Mouse (Mus musculus) embryonic facial prominence, embryonic 11.5 days (tissue): ENCODE results near the gene Nlrc5. TPM values are rescaled to one million over a fixed set of nuclear protein-coding genes. Genes with fewer than 3 reads are reported as not detected.

Source experiments
- ATAC-seq: fragments of 200-750 bp; cut with Nextera tagmentation; replicated peaks from 2 replicates; pipeline ENCODE4 v1.8.0; 2017; ENCODE audit warnings: low read depth; ENCODE audit not compliant: insufficient number of reproducible peaks, low FRiP score, low TSS enrichment
- DNase-seq: peaks from one replicate; pipeline ENCODE4 v3.0.0-alpha.2; 2015; ENCODE audit warnings: low spot score
- H3K27ac ChIP-seq: fragments of 300-500 bp; sonication (generic); replicated peaks from 2 replicates; pipeline ENCODE4 v1.5.1; 2014; ENCODE audit warnings: mild to moderate bottlenecking, low read depth, low read length, control low read depth
- H3K27me3 ChIP-seq: fragments of 300-500 bp; sonication (generic); 2 replicates; pipeline ENCODE4 v1.6.1; 2014; ENCODE audit warnings: mild to moderate bottlenecking, low read length, moderate library complexity, mixed read lengths; ENCODE audit not compliant: control insufficient read depth, insufficient read depth
- H3K36me3 ChIP-seq: fragments of 300-500 bp; sonication (generic); replicated peaks from 2 replicates; pipeline ENCODE4 v1.6.1; 2014; ENCODE audit warnings: low read depth, mild to moderate bottlenecking, low read length, moderate library complexity, mixed read lengths; ENCODE audit not compliant: control insufficient read depth, insufficient read depth
- H3K4me1 ChIP-seq: fragments of 300-500 bp; sonication (generic); 2 replicates; pipeline ENCODE4 v1.6.1; 2014; ENCODE audit warnings: low read length, mixed read lengths; ENCODE audit not compliant: control insufficient read depth, insufficient read depth
- H3K4me2 ChIP-seq: fragments of 300-500 bp; sonication (generic); 2 replicates; pipeline ENCODE4 v1.6.1; 2014; ENCODE audit warnings: low read depth, mild to moderate bottlenecking, control low read depth, low read length, moderate library complexity
- H3K4me3 ChIP-seq: fragments of 300-500 bp; sonication (generic); 2 replicates; pipeline ENCODE4 v1.5.1; 2014; ENCODE audit warnings: low read depth, low read length, control low read depth
- H3K9ac ChIP-seq: fragments of 300-500 bp; sonication (generic); replicated peaks from 2 replicates; pipeline ENCODE4 v1.6.1; 2014; ENCODE audit warnings: mild to moderate bottlenecking, control low read depth, low read length
- H3K9me3 ChIP-seq: fragments of 300-500 bp; sonication (generic); replicated peaks from 2 replicates; pipeline ENCODE4 v1.6.1; 2016; ENCODE audit warnings: mild to moderate bottlenecking, low read length, inconsistent platforms, mixed read lengths; ENCODE audit not compliant: control insufficient read depth
- WGBS: fragments of 180-500 bp; shearing (Covaris S2); extraction: QIAGEN DNeasy Blood & Tissue Kit; methylation state at CpG from one replicate; pipeline ENCODE4 v1.1.7; 2014; 5-methylcytosine and 5-hydroxymethylcytosine counted together
- polyA plus RNA-seq: library from polyadenylated mRNA; unstranded; fragments of >200 nt; fragmentation: Nextera tagmentation; extraction: Ambion mirVana; gene quantifications from 2 replicates; pipeline ENCODE4 v1.2.1, GENCODE M21; 2014

Nlrc5 gene
- polyA plus RNA-seq, 1 experiment from 2014 or later = 0.14 TPM

DNA sequence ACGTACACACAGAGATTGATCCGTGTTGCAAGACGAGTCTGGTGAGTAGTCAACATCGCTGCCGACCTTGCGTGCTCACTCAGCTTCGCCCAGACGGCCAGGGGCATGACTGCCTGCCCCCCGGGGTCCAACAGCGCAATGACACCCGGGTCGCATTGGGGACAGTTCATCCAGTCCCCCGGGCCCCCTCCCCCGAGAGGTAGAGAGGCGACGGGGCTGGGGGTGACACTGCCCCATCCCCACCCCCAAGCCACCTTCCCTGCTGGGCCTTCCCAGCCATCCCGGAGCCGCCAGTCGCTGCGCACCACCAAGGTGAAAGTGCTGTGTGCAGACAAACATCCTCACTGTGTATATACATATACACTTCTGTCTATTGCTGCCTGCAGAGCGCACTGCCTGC is 39.3 kb downstream of the Nlrc5 start:
- 83% methylated on average over 21 of the region's 21 CpGs for WGBS
- Histone ChIP-seq H3K4me2 (no peak overlapping the region), H3K36me3 (no peaks in the 10 kb centered on the region), H3K9me3 (no peaks in the 10 kb centered on the region), H3K9ac (no peak overlapping the region), H3K27me3 (no peaks in the 10 kb centered on the region), H3K27ac (no peak overlapping the region), H3K4me1 (no peaks in the 10 kb centered on the region), H3K4me3 (no peak overlapping the region)
- DNase-seq (no peak), ATAC-seq (no peak)

DNA sequence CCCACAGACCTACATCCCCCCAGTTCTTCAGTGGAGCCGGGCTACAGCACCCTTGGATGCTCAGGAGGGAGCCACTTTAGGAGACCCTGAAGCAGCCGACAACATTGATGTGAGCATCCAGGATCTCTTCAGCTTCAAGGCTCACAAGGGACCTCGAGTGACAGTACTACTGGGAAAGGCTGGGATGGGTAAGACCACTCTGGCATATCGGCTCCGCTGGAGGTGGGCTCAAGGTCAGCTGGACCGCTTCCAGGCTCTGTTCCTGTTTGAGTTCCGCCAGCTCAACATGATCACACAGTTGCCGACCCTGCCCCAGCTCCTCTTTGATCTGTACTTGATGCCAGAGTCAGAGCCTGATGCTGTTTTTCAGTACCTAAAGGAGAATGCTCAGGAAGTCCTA is 41.6 kb downstream of the Nlrc5 start:
- no peaks in the 10 kb centered on the region for H3K36me3 ChIP-seq
- H3K9me3 ChIP-seq = no peaks in the 10 kb centered on the region
- H3K27ac ChIP-seq = no peak overlapping the region
- whole genome bisulfite sequencing = 74% methylated on average over 8 of the region's 8 CpGs
- H3K9ac ChIP-seq = no peak overlapping the region
- ATAC-seq (no peak), DNase-seq (no peak)
- no peak overlapping the region for H3K4me2 ChIP-seq
- H3K4me3 ChIP-seq = no peak overlapping the region
- H3K27me3 ChIP-seq = no peaks in the 10 kb centered on the region
- no peaks in the 10 kb centered on the region for H3K4me1 ChIP-seq

DNA sequence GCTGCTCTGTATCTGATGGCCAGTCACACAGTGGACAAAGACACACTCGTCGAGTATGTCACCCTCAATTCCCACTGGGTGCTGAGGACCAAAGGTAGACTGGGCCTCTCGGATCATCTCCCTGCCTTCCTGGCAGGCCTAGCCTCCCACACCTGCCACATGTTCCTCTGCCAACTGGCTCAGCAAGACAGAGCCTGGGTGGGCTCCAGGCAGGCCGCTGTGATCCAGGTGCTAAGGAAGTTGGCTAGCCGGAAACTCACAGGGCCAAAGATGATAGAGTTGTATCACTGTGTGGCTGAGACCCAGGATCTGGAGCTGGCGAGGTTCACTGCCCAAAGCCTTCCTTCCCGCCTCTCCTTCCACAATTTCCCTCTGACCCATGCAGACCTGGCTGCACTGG is 42.7 kb downstream of the Nlrc5 start:
- H3K27me3 ChIP-seq = no peaks in the 10 kb centered on the region
- no peaks in the 10 kb centered on the region for H3K4me1 ChIP-seq
- 82% methylated on average over 7 of the region's 7 CpGs for whole genome bisulfite sequencing
- H3K9ac ChIP-seq = no peak overlapping the region
- no peak overlapping the region for H3K4me2 ChIP-seq
- no peak overlapping the region for H3K4me3 ChIP-seq
- ATAC-seq (no peak), DNase-seq (no peak)
- no peaks in the 10 kb centered on the region for H3K9me3 ChIP-seq
- H3K36me3 ChIP-seq = no peaks in the 10 kb centered on the region
- H3K27ac ChIP-seq = no peak overlapping the region

DNA sequence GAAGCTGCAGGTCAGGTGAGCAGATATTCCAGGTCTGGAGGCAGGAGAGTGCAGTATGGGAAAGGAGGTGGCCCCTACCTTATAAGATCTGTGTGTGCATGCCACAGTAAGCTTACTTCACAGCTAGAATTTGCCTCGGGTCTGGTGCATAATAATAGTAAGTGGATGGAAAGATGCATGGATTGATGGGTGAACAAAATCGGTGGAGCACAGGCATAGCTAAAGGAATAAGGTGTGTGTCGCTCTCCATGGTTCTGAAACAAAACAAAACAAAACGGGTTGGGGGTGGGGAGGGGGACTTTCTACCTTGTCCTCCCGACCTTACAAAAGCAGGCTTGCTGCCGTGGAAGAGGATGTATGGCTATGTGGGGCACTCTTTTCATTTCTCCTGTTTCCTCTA is 47.9 kb downstream of the Nlrc5 start:
- Histone ChIP-seq H3K36me3 (no peaks in the 10 kb centered on the region), H3K27me3 (no peaks in the 10 kb centered on the region), H3K4me2 (no peak overlapping the region), H3K27ac (no peak overlapping the region), H3K9ac (no peak overlapping the region), H3K4me1 (no peaks in the 10 kb centered on the region), H3K9me3 (no peaks in the 10 kb centered on the region), H3K4me3 (no peak overlapping the region)
- WGBS = 7% methylated on average over 6 of the region's 6 CpGs
- ATAC-seq (no peak), DNase-seq (peak; percentile 63)

DNA sequence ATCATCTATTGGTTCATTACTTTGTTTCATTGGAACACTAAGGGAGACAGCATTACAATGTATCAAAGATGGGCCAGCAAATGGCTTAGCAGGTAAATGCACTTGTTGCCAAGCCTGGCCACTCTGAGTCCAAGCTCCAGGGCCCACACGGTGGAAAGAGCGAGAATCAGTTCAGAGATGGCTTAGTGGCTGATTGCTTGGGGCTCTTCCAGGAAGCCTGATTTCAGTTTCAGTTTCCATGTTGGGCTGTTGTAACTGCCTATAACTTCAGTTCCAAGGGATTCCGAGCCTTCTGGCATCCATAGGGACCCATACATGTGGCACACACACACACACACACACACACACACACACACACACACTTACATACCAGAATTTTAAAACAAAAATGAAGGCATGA is 51.1 kb downstream of the Nlrc5 start:
- ATAC-seq (no peak), DNase-seq (no peak)
- no peak overlapping the region for H3K4me3 ChIP-seq
- H3K9me3 ChIP-seq = no peaks in the 10 kb centered on the region
- 82% methylated on average over 3 of the region's 3 CpGs for WGBS
- no peak overlapping the region for H3K9ac ChIP-seq
- no peak overlapping the region for H3K4me2 ChIP-seq
- H3K36me3 ChIP-seq = no peaks in the 10 kb centered on the region
- H3K27me3 ChIP-seq = no peaks in the 10 kb centered on the region
- H3K4me1 ChIP-seq = no peaks in the 10 kb centered on the region
- no peak overlapping the region for H3K27ac ChIP-seq

DNA sequence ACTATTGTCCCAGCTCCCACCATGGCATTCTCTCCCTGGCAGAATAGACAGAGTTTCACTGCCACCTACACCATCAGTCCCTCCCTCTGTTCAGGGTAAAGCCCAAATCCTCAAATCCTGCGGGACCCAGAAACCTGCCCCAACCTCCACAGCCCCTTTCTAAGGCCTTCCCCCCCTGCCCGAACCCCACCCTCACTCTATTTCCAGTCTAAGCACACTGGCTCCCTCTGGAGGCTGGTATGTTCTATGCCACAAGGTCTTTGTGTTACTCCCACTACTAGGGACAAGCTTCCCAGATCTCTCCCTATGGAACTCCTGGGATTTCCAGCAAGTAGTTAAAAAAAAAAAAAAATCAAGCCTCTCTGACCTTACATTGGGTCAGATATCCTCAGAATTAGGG is 51.7 kb downstream of the Nlrc5 start:
- no peak for ATAC-seq
- Histone ChIP-seq H3K4me2 (no peak overlapping the region), H3K27ac (no peak overlapping the region), H3K27me3 (no peaks in the 10 kb centered on the region), H3K36me3 (no peaks in the 10 kb centered on the region), H3K9me3 (no peaks in the 10 kb centered on the region), H3K9ac (no peak overlapping the region), H3K4me3 (no peak overlapping the region), H3K4me1 (no peaks in the 10 kb centered on the region)
- DNase-seq = peak; percentile 59
- WGBS = 14% methylated on average over 2 of the region's 2 CpGs

DNA sequence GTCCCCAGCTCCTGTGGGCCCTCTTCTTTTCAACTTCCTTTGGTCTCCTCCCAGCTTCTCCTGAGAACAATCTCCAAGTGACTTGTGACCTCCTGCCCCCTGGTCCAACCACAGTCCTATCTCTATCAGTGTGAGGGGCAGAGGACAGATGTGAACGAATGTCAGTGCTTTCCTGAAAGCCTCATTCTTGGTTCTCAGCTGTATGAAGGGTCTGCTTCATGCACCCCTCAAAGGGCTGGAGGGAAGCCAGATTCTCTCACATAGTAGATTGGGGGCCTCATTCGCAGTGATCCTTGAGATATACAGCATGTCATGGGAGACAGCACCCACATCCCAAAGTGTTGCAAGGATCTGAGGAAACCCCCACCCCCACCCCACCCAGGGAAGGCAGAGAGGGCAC is 53.9 kb downstream of the Nlrc5 start:
- no peak overlapping the region for H3K27ac ChIP-seq
- ATAC-seq = no peak
- no peak for DNase-seq
- no peaks in the 10 kb centered on the region for H3K4me1 ChIP-seq
- no peaks in the 10 kb centered on the region for H3K36me3 ChIP-seq
- WGBS = 59% methylated on average over 2 of the region's 2 CpGs
- no peak overlapping the region for H3K4me3 ChIP-seq
- H3K9me3 ChIP-seq = no peaks in the 10 kb centered on the region
- no peak overlapping the region for H3K4me2 ChIP-seq
- H3K27me3 ChIP-seq = no peaks in the 10 kb centered on the region
- no peak overlapping the region for H3K9ac ChIP-seq

DNA sequence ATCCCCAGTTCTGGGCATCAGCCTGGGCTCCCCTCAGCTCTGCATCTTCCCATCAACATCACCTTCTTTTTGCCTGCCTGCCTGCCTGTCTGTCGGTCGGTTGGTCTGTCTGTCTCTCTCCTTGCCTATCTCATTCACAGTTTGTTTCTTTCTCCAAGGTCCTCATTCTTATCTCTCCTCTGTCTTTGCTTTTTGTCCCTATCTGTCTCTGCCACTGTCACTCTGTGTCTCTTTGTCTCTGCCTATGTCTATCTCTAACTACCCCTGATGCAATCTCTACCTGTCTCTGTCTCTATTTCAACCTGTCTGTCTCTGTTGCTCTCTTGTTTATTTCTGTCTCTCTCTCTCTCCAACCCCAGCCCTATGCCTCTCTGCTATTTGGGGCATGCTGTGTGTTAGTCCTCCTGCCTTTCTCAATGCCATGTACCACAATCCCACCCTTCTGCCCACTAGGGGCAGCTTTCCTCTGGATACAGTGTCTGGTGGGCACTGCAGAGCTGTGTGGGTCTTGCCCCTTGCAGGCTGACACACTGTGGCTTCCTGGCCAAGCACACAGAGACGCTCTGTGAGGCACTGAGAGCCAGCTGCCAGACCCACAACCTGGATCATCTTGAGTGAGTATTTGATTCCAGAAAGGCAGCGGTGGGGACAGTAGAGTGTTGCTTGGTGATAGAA is 55.8 kb downstream of the Nlrc5 start:
- no peaks in the 10 kb centered on the region for H3K36me3 ChIP-seq

More for the DNA sequence above, 55.8 kb downstream of the Nlrc5 start:
- Histone ChIP-seq H3K27me3 (no peaks in the 10 kb centered on the region), H3K27ac (no peak overlapping the region), H3K4me1 (no peaks in the 10 kb centered on the region), H3K4me2 (no peak overlapping the region), H3K4me3 (no peak overlapping the region), H3K9me3 (no peaks in the 10 kb centered on the region), H3K9ac (no peak overlapping the region)
- DNase-seq (peak; percentile 4), ATAC-seq (no peak)
- 69% methylated on average over 4 of the region's 4 CpGs for WGBS
